Mouse (Mus musculus) heart, embryonic 10.5 days (tissue): ENCODE data around the gene Begain. TPM values are rescaled to one million over a fixed set of nuclear protein-coding genes. Genes with fewer than 3 reads are reported as not detected.

Source experiments
- DNase-seq: peaks from one replicate; pipeline ENCODE4 v3.0.0-alpha.2; 2017; ENCODE audit warnings: low spot score
- H3K27ac ChIP-seq: fragments of 300-500 bp; sonication (generic); 2 replicates; pipeline ENCODE4 v1.5.1; 2016; ENCODE audit warnings: mild to moderate bottlenecking
- H3K27me3 ChIP-seq: fragments of 300-500 bp; sonication (generic); 2 replicates; pipeline ENCODE4 v1.6.1; 2016; ENCODE audit warnings: mild to moderate bottlenecking; ENCODE audit not compliant: poor library complexity, insufficient read depth, severe bottlenecking
- H3K36me3 ChIP-seq: fragments of 300-500 bp; sonication (generic); 2 replicates; pipeline ENCODE4 v1.6.1; 2016; ENCODE audit warnings: mild to moderate bottlenecking, moderate library complexity
- H3K4me1 ChIP-seq: fragments of 300-500 bp; sonication (generic); 2 replicates; pipeline ENCODE4 v1.6.1; 2016; ENCODE audit warnings: mild to moderate bottlenecking
- H3K4me3 ChIP-seq: fragments of 300-500 bp; sonication (generic); 2 replicates; pipeline ENCODE4 v1.5.1; 2016; ENCODE audit warnings: mild to moderate bottlenecking, moderate library complexity
- H3K9me3 ChIP-seq: fragments of 300-500 bp; sonication (generic); 2 replicates; pipeline ENCODE4 v1.6.1; 2016; ENCODE audit warnings: mild to moderate bottlenecking, moderate library complexity
- WGBS: fragments of 180-500 bp; shearing (Covaris S2); methylation state at CpG from one replicate; pipeline ENCODE4 v1.1.7; 2016; 5-methylcytosine and 5-hydroxymethylcytosine counted together
- polyA plus RNA-seq: library from polyadenylated mRNA; unstranded; fragments of >200 nt; fragmentation: Nextera tagmentation; extraction: Ambion mirVana; gene quantifications from 2 replicates; pipeline ENCODE4 v1.2.1, GENCODE M21; 2016

Begain gene
- polyA plus RNA-seq, 1 experiment from 2014 or later, result 3.2 TPM

- Histone ChIP-seq H3K36me3 (no peaks in the 10 kb centered on the region), H3K27ac (no peak overlapping the region), H3K27me3 (peaks cover 91% of the 10 kb centered on the region), H3K4me3 (no peak overlapping the region), H3K9me3 (no peaks in the 10 kb centered on the region), H3K4me1 (peaks cover 8% of the 10 kb centered on the region)
- DNase-seq, result no peak
- WGBS, result 68% methylated on average over 7 of the region's 7 CpGs
These were observed 28.7 kb downstream of the Begain start for GRCm38 (mm10) chr12:109039311-109039710.

- Histone ChIP-seq H3K27ac (no peak overlapping the region), H3K27me3 (peaks cover 91% of the 10 kb centered on the region), H3K36me3 (no peaks in the 10 kb centered on the region), H3K4me1 (peaks cover 11% of the 10 kb centered on the region), H3K9me3 (peaks cover 7% of the 10 kb centered on the region; the same call in 1 of the 2 replicates), H3K4me3 (no peak overlapping the region)
- 52% methylated on average over 14 of the region's 14 CpGs for WGBS
- no peak for DNase-seq
These were observed 29.7 kb downstream of the Begain start for GRCm38 (mm10) chr12:109038179-109038819.

GRCm38 (mm10) chr12:109037026-109037425, 31.0 kb downstream of the Begain start:
- H3K4me1 ChIP-seq, result peaks cover 17% of the 10 kb centered on the region
- 86% methylated on average over 2 of the region's 2 CpGs for WGBS
- H3K36me3 ChIP-seq, result no peaks in the 10 kb centered on the region
- peaks cover 7% of the 10 kb centered on the region; the same call in 1 of the 2 replicates for H3K9me3 ChIP-seq
- DNase-seq, result no peak
- H3K27me3 ChIP-seq, result peaks cover 92% of the 10 kb centered on the region
- H3K27ac ChIP-seq, result no peak overlapping the region
- no peak overlapping the region for H3K4me3 ChIP-seq

GRCm38 (mm10) chr12:109023780-109024179, 44.2 kb downstream of the Begain start:
- H3K27me3 ChIP-seq, result peaks cover 6% of the 10 kb centered on the region; the same call in 1 of the 2 replicates
- WGBS, result 55% methylated on average over 9 of the region's 9 CpGs

GRCm38 (mm10) chr12:109022966-109023365, 45.1 kb downstream of the Begain start:
- H3K36me3 ChIP-seq, result peaks cover 6% of the 10 kb centered on the region; the same call in 1 of the 2 replicates
- DNase-seq, result no peak
- no peak overlapping the region for H3K27ac ChIP-seq
- H3K4me1 ChIP-seq, result peaks cover 4% of the 10 kb centered on the region; the same call in 1 of the 2 replicates
- no peaks in the 10 kb centered on the region for H3K9me3 ChIP-seq
- 84% methylated on average over 5 of the region's 5 CpGs for WGBS
- H3K4me3 ChIP-seq, result no peak overlapping the region
- peaks cover 6% of the 10 kb centered on the region; the same call in 1 of the 2 replicates for H3K27me3 ChIP-seq

More at GRCm38 (mm10) chr12:109023780-109024179, 44.2 kb downstream of the Begain start:
- Histone ChIP-seq H3K36me3 (peaks cover 6% of the 10 kb centered on the region; the same call in 1 of the 2 replicates), H3K4me1 (peaks cover 4% of the 10 kb centered on the region; the same call in 1 of the 2 replicates), H3K4me3 (no peak overlapping the region), H3K27ac (no peak overlapping the region), H3K9me3 (no peaks in the 10 kb centered on the region)
- no peak for DNase-seq

GRCm38 (mm10) chr12:109022181-109022691, 45.8 kb downstream of the Begain start:
- Histone ChIP-seq H3K27ac (no peak overlapping the region), H3K4me3 (no peak overlapping the region), H3K4me1 (peaks cover 4% of the 10 kb centered on the region; the same call in 1 of the 2 replicates), H3K36me3 (peaks cover 3% of the 10 kb centered on the region; the same call in 1 of the 2 replicates), H3K27me3 (peaks cover 6% of the 10 kb centered on the region; the same call in 1 of the 2 replicates), H3K9me3 (no peaks in the 10 kb centered on the region)
- no peak for DNase-seq
- 88% methylated on average over 10 of the region's 10 CpGs for whole genome bisulfite sequencing

GRCm38 (mm10) chr12:109010070-109010649, 57.9 kb downstream of the Begain start:
- Histone ChIP-seq H3K36me3 (no peaks in the 10 kb centered on the region), H3K27me3 (no peaks in the 10 kb centered on the region)
- 78% methylated on average over 18 of the region's 18 CpGs for WGBS

GRCm38 (mm10) chr12:109002978-109003377, 65.0 kb downstream of the Begain start:
- no peaks in the 10 kb centered on the region for H3K27me3 ChIP-seq
- no peak overlapping the region for H3K27ac ChIP-seq
- no peaks in the 10 kb centered on the region for H3K9me3 ChIP-seq
- H3K4me1 ChIP-seq, result no peaks in the 10 kb centered on the region
- H3K36me3 ChIP-seq, result no peaks in the 10 kb centered on the region
- WGBS, result 72% methylated on average over 7 of the region's 7 CpGs
- H3K4me3 ChIP-seq, result no peak overlapping the region
- DNase-seq, result no peak

More at GRCm38 (mm10) chr12:109010070-109010649, 57.9 kb downstream of the Begain start:
- no peaks in the 10 kb centered on the region for H3K9me3 ChIP-seq
- DNase-seq, result no peak
- H3K4me3 ChIP-seq, result no peak overlapping the region
- H3K27ac ChIP-seq, result no peak overlapping the region
- no peaks in the 10 kb centered on the region for H3K4me1 ChIP-seq

GRCm38 (mm10) chr12:108997249-108997648, 70.8 kb downstream of the Begain start:
- Histone ChIP-seq H3K27ac (no peak overlapping the region), H3K27me3 (peaks cover 4% of the 10 kb centered on the region; the same call in 1 of the 2 replicates), H3K36me3 (no peaks in the 10 kb centered on the region), H3K9me3 (no peaks in the 10 kb centered on the region), H3K4me3 (no peak overlapping the region), H3K4me1 (no peaks in the 10 kb centered on the region)
- no peak for DNase-seq
- WGBS, result 81% methylated on average over 8 of the region's 8 CpGs

- peaks cover 4% of the 10 kb centered on the region; the same call in 1 of the 2 replicates for H3K27me3 ChIP-seq
- H3K4me1 ChIP-seq, result no peaks in the 10 kb centered on the region
- H3K4me3 ChIP-seq, result no peak overlapping the region
- no peak for DNase-seq
- H3K9me3 ChIP-seq, result no peaks in the 10 kb centered on the region
- H3K27ac ChIP-seq, result no peak overlapping the region
- WGBS, result 74% methylated on average over 12 of the region's 12 CpGs
- no peaks in the 10 kb centered on the region for H3K36me3 ChIP-seq
These were observed 71.9 kb downstream of the Begain start for GRCm38 (mm10) chr12:108995976-108996636.

- no peaks in the 10 kb centered on the region for H3K9me3 ChIP-seq
- H3K27ac ChIP-seq, result no peak overlapping the region
- DNase-seq, result peak; percentile 92
- H3K36me3 ChIP-seq, result no peaks in the 10 kb centered on the region
- WGBS, result 5% methylated on average over 19 of the region's 19 CpGs
- H3K4me3 ChIP-seq, result 0 out of 2 replicates have a peak overlapping the region, but pooled peaks have one; percentile 6
- H3K27me3 ChIP-seq, result peaks cover 4% of the 10 kb centered on the region; the same call in 1 of the 2 replicates
- no peaks in the 10 kb centered on the region for H3K4me1 ChIP-seq
These were observed 73.5 kb downstream of the Begain start for GRCm38 (mm10) chr12:108994436-108995031.

GRCm38 (mm10) chr12:108993046-108993445, 75.0 kb downstream of the Begain start:
- WGBS, result 72% methylated on average over 2 of the region's 2 CpGs
- Histone ChIP-seq H3K4me1 (no peaks in the 10 kb centered on the region), H3K4me3 (no peak overlapping the region), H3K27me3 (peaks cover 4% of the 10 kb centered on the region; the same call in 1 of the 2 replicates), H3K36me3 (no peaks in the 10 kb centered on the region), H3K27ac (no peak overlapping the region), H3K9me3 (no peaks in the 10 kb centered on the region)
- no peak for DNase-seq
